Mouse (Mus musculus) kidney, postnatal 4 days (tissue): ENCODE measurements around the gene Olfr355.

Experiments
- DNase-seq, 2 experiments: peaks; one replicate each; pipeline ENCODE4 v3.0.0; 2021; ENCODE audit warnings: mixed read lengths in 2 of 2

The Olfr355 gene

GRCm38 (mm10) chr2:36928797-36929196, at the start of gene Olfr355:
Gene Olfr355 (minus strand): TSS chr2:36928897.
- no peak for DNase-seq

- DNase-seq = no peak
These were observed 8.1 kb upstream of the Olfr355 start, which contains the start of gene Olfr356 for GRCm38 (mm10) chr2:36936821-36937220. Gene Olfr356 (plus strand): TSS chr2:36937121.

- DNase-seq = no peak
These were observed 23.3 kb downstream of the Olfr355 start, which contains the start of gene Olfr354 for GRCm38 (mm10) chr2:36905380-36905779. Gene Olfr354 (plus strand): TSS chr2:36905680.

GRCm38 (mm10) chr2:36897114-36897513, 31.6 kb downstream of the Olfr355 start:
- no peak for DNase-seq

GRCm38 (mm10) chr2:36892836-36893235, 35.9 kb downstream of the Olfr355 start, which contains the start of gene Olfr353:
Gene Olfr353 (minus strand): TSS chr2:36892936.
- DNase-seq = no peak
